Mouse (Mus musculus) lung, postnatal 14 days (tissue): ENCODE measurements at regions not wholly inside any gene's neighbourhood (a gene's known extent, or its start where the extent isn't known, plus 50 kb on each side); places are given as distances from the start of the nearest gene placed in this dataset.
"Not testable (repeated sequence)": the region's sequence is repeated elsewhere in the genome, so short reads cannot be mapped to it uniquely, and the experiment has no call there.

Experiments used
- DNase-seq: peaks from one replicate; pipeline ENCODE4 v3.0.0; 2021

- DNase-seq = no peak
Measured at GRCm38 (mm10) chr8:109320955-109321354, 172.9 kb upstream of the Pmfbp1 start.

DNA sequence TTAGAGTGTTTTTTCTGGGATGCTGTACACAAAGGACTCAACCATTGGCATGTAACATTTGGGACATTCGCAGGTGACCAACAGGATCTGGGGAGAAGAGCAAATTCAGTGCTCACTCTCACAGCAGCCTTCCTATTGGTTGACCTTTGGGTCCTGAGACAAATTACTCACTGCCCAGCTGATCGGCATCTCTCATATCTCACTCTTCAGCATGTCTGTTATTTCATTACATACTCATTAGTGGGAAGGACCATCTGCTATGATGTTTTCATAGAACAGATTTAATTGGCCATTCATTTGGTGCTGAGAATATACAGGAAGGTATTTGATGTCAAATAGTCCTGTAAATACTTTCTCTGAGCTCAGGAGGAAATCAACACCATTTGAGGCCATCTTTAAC, 170.5 kb upstream of the Pmfbp1 start:
- DNase-seq = no peak

DNA sequence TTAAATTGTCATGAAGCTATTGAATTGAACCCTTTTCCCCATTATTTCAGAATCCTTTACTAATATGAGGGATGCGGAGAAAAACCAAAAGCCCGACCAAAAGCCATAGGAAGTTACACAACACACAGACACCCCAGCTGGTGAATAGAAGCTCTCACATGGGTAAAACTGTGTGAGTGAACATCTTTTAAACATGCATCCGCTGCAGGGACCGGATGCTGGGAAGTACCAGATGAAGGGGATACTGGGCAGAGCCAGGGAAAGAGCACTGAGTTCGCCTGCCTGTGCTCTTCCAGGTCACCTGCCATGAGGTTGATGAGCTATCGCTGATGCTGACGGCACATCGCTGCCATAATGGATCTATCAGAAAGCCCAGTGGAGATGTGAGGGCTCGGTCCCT, 169.6 kb upstream of the Pmfbp1 start:
- no peak for DNase-seq

DNA sequence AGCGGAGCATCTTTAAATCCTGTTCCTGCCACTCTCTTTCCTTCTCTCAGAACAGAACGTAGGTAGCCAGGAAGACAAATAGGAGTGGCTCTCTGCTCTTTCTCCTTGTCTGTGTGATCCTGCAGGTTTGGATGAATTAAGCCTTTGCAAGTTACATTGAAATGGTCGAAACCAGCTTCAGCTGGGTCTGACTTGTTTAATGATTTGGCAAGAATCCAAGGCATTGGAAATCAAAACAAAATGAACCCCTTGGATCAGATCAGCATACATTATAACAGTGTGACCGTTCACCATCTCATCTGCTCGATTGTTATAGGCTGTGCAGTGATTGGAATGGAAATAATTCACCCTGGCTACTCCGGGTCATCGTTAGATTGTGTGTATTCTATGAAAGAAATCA, 157.6 kb upstream of the Pmfbp1 start:
- no peak for DNase-seq

DNA sequence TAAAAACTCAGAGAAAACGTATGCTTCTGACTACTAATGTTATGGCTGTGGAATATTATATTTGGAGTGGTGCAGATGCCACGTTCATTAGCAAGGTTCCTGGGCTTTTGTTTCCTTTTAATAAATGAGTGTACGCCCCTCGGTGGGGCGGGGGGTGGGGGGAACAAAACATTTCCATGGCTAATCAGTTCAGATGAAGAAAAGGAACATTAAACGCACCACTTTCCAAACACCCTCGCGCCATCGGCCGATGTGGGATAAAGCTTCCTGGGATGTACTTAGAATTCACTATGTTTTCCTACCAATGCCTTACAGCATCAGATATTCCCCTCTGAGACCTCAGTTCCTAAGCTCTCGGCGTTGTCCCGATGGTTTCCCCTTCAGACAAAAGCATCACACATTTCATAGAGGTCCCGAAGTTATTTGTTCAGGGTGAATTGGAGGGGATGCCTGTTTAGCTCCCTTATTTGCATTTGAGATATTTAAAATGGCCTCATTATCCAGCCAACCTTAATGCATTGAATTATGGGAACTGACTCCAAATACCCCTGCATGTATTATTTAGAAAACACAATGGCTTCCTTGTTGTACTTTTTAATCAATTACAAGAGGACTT, 155.5 kb upstream of the Pmfbp1 start:
- no peak for DNase-seq

- not testable (repeated sequence) for DNase-seq
Measured at GRCm38 (mm10) chr8:109340647-109341046, 153.2 kb upstream of the Pmfbp1 start.

- no peak for DNase-seq
Measured at GRCm38 (mm10) chr8:109355168-109355567, 138.7 kb upstream of the Pmfbp1 start.

GRCm38 (mm10) chr8:109359396-109360051, 134.3 kb upstream of the Pmfbp1 start:
- DNase-seq = no peak

GRCm38 (mm10) chr8:109360081-109360715, 133.6 kb upstream of the Pmfbp1 start:
- no peak for DNase-seq

- DNase-seq = no peak
Measured at GRCm38 (mm10) chr8:109360904-109361303, 132.9 kb upstream of the Pmfbp1 start.

DNA sequence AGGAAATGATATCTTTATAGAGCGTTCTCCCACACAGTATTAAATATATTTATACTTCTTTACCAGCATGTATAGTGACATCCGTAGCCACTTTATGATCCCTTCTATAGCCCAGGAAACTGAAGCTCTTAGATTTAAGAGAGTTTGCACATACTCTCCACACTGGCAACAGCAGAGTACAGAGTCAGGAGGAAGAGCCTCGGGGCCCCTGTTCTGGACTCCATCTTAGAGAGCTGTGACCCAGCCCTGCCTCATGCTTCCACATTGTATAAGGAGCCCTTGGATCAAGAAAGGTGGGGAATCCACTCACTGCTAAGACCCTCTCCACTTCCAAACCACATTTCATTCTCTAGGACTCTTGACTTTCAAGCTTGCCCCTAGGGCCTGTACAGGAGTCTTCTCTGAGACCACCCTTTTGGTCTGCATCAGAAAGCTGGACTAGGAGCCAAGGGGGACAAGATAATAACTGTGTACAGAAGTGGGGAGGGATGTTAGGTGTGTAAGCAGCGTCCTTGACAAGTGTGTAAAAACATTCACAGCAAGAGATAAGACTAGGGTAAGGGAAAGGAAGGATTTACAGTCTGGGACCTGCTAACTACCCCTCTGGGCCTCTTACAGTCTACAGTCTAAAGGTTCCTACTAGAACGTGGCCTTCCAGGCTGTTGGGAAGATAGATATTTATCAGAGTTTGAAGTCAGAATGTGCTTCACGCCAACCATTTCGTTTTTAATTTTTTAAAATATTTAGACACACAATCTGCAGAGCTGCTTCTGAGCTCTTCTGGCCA, 132.1 kb upstream of the Pmfbp1 start:
- no peak for DNase-seq

- no peak for DNase-seq
Measured at GRCm38 (mm10) chr8:109363185-109363845, 130.5 kb upstream of the Pmfbp1 start.

DNA sequence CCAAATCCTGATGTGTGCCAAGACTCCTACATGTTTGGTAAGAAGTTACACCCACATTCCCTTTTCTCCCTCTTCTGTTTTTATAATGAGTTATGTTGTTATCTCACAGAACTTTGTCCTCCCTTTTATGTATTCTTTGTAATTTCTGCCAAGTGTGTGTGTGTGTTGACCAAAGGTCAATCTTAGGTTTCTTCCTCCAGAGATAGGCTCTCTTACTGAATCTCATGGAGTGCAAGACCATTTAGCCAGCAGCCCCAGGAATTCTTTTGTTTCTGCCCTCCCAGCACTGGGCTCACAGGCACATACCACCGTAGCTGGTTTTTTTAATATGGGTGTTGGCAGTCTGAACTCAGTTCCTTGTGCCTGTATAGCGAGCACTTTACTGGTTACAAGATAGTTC, 119.8 kb upstream of the Pmfbp1 start:
- no peak for DNase-seq

DNA sequence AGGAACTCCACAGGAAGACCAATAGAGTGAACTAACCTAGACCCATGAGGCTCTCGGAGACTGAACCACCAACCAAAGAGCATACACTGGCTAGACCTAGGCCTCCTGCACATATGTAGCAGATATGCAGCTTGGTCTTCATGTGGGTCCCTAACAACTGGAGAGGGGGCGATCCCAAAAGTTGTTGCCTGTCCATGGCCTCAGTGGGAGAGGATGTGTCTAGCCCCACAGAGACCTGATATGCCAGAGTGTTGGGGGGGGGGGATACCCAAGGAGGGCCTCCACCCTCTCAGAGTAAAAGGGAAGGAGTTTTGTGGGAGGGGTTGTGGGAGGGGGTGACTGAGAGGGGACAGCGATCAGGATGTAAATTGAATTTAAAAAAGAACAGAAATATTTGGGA, 108.9 kb upstream of the Pmfbp1 start:
- DNase-seq = no peak

DNA sequence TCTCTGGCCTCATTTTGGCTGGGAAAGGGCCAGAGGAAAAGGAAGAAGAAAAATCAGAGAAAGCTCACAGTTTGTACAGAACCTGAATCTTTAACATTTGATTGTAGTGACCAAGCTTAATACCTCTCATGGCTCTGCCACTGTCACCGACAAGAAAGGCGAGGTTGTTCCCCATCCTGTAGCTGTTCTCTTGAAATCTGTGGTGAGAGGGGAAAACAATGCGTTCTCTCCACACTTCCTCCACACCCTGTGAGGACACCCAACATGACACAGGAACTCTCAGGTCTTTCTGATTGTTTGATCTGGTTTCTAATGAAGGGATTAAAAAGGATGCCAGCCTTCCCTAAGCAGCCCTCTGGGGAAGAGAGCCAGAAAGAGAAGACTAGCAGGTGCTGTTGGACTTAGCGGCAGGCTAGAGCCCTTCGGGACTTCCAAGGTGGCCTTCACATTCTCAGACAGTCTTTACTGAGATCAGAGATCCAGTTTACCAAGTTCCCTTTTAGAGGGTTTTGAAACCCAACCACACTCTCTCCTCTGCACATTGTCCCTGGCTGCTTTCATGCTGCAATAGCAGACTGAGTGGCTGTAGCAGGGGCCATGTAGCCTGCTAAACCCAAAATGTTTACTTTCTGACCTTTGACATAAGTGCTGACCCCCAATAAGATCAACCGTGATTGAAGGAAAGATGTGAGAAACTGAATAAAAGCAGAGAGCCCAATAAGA, 98.5 kb upstream of the Pmfbp1 start:
- DNase-seq = no peak

- no peak for DNase-seq
Measured at GRCm38 (mm10) chr8:109399616-109400015, 94.2 kb upstream of the Pmfbp1 start.

- no peak for DNase-seq
Measured at GRCm38 (mm10) chr8:109400192-109400591, 93.6 kb upstream of the Pmfbp1 start.

DNA sequence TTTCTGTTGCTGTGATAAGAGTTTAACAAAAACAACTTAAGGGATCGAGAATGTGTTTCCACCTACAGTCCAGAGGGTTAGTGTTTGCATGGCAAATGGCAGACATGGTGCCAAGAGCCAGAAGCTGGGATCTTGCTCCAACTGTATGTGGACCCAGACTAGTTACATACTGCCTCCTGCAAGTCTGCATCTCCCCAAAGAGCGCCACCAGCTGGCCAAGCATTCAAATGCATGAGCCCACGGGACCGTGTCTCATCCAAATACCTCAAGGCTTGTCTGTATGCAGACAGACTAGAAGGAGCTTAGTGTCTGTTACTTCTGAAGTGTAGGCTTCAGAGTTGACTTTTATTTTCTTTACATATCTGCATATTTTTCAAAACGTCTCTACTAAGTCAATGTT, 85.9 kb upstream of the Pmfbp1 start:
- no peak for DNase-seq

- no peak for DNase-seq
Measured at GRCm38 (mm10) chr8:109410531-109410930, 83.3 kb upstream of the Pmfbp1 start.

GRCm38 (mm10) chr8:109413386-109413785, 80.4 kb upstream of the Pmfbp1 start:
- DNase-seq = no peak

DNA sequence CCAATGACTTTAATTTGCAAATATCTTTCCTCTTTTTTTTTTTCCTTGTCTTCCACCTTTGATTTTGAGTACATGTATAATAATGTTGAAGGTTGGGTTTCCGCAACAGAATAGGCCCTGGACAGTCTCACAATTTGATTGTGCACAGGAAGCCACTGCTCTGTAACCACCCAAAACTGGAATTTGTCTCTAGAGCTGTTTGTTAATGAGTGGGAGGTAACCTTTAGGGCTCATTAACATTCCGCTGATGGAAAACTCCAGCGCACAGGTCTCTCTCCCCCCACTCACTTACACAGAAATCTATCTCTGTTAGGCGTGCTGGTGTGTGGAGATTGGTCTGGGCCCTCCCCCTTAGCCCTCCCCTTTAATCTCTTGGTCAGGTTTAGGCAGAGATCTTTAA, 78.5 kb upstream of the Pmfbp1 start:
- no peak for DNase-seq

DNA sequence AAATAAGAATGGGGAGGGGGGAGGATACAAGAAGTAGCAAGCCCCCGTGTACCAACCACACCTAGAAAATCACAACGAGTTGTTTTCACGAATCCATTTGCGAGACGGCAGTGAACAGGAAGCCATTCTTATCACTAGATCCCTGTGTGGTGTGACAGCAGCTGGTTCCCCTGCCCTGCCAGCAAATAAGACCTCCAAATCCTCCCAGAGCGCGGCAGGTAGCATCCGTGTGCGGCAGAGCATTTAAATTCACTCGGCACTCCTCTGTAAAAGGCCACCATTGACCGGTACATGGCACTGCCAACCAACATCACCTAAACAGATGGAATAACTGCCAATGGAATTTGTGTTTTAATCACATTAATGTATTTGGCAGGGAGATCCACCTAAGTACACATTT, 77.9 kb upstream of the Pmfbp1 start:
- no peak for DNase-seq
